Mouse (Mus musculus) left cerebral cortex, postnatal 10 days (tissue): ENCODE results near the gene Ddx50. TPM values are rescaled to one million over a fixed set of nuclear protein-coding genes. Genes with fewer than 3 reads are reported as not detected.

Experiments
- DNase-seq, 2 experiments: peaks; one replicate each; pipeline ENCODE4 v3.0.0; 2021 to 2022; ENCODE audit warnings: low spot score in 2 of 2, mixed read lengths in 1 of 2; ENCODE audit errors: extremely low spot score in 1 of 2
- intact Hi-C: fragments of 180-260 bp; cut with DNase I; formaldehyde crosslinking; loops from one replicate; pipeline ENCODE4 v1.15.1; 2025
- total RNA-seq, 2 experiments: library from RNA; stranded (reverse); gene quantifications; 2 replicates each; pipeline ENCODE4 v1.2.3; 2021

Gene Ddx50
- 10 to 100 TPM; 85.1 to 92.5 TPM for total RNA-seq

DNA sequence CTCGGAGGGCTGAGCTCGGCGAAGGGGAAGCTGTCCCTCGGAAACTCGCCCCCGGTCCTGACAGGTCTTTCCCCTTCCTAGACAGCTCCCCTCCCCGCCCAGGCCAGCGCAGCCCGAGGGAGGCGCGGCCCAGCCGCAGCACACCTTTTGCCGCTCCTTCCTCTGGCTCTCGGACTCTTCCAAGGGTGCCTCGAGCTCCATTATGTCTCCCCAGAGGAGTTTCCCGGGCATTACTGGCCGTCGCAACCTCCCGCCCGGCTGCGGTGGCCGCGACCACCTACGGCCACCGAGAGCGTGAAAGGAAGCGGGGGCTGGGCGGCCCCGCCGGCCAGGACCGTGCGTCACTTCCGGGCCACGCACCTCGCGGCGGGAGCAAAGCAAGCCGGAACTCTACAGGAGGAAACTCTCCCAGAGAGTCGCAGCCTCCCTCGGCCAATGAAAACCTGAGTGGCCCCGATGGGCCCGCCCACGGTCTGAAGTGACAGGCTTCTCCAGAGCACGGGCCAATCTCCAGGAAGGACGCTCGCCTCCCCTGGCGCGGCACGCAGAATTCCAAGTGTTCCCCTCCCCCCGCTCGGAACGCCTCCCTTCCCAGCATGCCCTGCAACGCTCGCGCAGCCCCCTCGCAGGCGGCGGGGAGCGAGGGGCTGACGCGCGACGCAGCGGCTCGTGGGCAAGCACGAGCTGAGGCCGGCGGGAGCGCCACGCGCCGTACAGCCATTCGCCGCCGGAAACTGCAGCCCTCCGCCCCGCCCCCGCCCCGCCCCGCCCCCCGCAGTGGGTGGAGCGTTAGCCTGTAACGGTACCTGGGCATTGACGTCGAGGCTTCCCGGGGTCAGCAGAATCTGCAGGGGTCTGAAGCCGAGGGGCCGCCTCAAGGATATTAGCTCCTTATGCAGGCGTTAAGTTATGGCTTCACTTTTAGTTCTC, at the start of gene Ddx50:
TSS of gene Ddx50 (minus strand) at position 338 of the 930 bp plus-strand sequence.
- DNase-seq = peak; percentile 100
- intact Hi-C loops = loop anchor here (5.0 kb wide), 1 partner anchor 71 kb away; no protein-coding TSS in a partner anchor

DNA sequence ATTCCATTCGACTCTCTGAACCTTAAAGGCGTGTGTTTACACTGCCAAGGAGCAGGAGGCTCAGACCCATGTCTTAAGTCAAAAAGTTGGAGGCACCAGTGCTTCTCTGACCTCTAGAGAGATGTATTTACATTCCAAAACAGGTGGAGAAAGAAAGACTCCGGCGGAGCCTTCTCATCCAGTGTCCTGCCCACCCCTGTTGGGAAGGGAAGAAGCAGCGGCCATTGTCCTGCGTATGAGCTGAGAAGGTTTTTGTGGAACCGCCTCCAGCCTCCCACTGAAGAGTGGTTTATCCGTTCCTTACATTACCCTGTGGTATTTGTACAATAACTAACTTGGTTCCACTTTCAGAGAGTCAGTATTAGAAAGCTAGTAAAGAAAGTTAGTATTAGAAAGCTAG, 41.8 kb upstream of the Ddx50 start:
- DNase-seq = no peak
- intact Hi-C loops = no loop called here

DNA sequence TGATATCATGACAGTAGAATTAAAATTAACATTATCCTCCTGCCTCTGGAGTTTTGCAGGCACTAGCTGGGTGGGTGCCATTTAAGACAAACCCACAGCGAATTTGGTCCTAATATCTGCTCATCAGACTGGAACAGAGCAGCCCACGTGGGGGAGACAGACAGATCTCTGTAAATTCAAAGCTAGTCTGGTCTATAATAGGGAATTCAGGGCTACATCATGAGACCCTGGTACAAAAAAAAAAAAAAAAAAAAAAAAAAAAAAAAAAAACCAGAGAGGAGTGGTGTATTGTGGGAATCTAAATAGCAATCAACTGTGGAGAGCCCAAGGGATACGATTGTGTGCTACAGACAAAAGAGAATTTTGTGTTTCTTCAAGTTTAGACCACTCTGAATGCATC, 41.2 kb upstream of the Ddx50 start:
- DNase-seq = no peak
- intact Hi-C loops = no loop called here

DNA sequence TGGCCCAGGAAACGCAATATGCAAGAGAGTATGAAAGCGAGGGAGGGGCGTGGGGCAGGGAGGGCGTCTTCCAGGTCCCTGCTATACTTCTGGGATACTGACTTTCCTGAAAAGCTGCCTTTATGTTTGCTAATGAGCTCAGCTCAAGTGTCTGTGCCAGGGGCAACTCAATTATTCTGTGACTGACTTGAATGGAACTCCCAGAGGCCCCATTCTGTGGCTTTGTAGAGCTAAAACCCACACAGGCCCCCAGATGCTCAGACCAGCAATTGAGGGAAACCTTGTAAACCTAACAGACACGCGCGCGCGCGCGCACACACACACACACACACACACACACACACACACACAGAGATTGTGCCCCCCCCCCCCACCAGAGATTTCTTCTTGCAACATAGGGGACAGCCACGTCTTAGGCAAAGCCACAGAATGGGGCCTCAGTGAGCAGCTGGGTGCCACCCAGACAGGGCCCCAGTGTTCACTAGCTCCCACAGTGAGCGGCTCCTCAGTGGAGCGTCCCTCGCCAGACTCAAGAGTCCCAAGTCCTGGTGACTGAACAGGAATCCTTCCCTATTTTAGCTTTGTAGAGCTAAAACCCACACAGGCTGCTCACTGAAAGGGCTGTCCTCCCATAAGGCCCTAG, 36.1 kb upstream of the Ddx50 start:
- intact Hi-C loops = no loop called here
- DNase-seq = peak; percentile 6 to 39

DNA sequence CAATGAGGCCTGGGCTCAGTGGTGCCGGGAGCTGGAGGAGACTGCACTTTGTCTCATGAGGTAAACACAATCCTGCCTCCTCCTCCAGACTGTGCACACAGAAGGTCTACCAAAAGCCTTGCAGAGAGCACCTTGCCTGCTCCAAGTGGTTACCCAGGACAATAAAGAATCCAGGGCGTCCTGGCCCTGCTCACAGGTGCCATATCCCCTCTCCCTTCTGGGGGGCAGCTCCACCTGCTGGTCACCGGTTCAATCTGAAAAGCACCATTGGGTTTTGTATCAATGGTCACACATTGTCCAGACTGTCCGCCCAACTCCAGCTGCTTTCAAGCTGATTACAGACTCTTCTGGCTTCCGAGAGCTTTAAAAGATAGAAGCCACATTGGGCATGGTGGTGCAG, 32.0 kb upstream of the Ddx50 start:
- intact Hi-C loops = no loop called here

DNA sequence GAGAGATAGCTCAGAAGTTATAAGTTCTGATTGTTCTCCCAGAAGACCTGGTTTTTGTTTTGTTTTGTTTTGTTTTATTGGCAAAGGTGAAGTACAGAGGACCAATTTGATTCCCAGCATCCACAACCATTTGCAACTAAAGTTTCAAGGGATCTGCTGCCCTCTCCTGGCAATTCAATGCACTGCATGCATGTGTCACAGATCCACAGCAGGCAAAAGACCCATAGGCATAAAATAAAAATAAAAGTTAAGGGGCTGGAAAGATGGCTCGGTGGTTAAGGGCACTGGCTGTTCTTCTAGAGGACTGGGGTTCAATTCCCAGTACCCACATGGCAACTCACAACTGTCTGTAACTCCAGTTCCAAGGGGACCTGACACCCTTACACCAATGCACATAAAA, 28.8 kb upstream of the Ddx50 start:
- intact Hi-C loops = no loop called here
- no peak for DNase-seq

More for the DNA sequence above, 32.0 kb upstream of the Ddx50 start:
- no peak for DNase-seq

DNA sequence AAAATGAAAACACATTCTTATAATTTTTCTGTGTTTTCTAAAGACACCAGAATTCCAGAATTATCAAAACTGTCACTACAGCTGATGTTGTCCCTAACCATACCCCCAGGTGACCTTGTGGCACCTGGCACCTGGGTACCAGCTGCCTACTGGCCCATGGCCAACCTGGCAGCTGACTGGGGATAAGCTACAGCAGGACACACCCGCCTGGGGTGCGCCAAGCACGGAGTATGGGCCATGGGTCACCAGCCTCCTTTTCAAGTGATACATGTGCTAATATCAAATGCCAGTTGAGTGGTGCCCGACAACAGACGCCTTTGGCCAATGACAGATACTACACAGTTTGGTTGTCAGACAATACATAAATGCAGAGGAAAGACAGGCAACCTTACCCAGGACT, 26.3 kb upstream of the Ddx50 start:
- intact Hi-C loops = no loop called here

DNA sequence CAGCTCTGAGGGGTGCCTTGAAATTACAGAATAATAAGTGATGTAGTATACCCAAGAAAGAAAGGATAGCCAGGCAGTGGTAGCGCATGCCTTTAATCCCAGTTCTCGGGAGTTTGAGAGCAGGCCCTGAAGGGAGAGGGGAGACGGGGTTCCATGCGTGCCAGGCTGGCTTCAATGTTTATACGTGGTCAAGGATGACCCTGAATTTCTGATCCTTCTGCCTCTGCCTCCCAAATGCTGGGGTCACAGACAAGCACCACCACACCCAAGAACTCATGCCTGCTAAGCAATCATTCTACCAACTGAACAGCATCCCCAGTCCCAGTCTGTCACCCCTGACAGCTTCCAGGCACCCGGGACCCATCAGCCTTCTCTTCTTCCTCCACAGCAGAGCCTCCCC, 25.2 kb upstream of the Ddx50 start:
- DNase-seq = no peak
- intact Hi-C loops = no loop called here

More for the DNA sequence above, 26.3 kb upstream of the Ddx50 start:
- DNase-seq = no peak

DNA sequence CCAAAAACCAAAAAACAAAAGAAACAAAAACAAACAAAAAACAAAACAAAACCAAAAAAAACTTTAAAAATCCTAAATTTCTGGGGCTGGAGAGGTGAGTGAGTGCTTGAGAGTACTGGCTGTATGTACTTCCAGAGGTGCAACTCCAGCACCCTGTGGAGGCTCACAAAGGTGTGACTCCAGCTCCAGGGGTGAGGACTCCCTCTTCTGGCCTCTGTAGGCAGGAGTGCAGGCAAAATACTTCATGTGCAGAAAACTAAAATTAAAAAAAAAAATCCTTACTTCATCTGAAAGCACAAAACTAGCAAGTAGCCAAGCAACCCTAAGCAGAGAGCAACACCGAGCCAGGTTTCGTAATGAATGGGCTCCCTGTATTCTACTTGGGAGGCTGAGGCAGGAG, 21.3 kb upstream of the Ddx50 start:
- no peak for DNase-seq
- intact Hi-C loops = no loop called here

DNA sequence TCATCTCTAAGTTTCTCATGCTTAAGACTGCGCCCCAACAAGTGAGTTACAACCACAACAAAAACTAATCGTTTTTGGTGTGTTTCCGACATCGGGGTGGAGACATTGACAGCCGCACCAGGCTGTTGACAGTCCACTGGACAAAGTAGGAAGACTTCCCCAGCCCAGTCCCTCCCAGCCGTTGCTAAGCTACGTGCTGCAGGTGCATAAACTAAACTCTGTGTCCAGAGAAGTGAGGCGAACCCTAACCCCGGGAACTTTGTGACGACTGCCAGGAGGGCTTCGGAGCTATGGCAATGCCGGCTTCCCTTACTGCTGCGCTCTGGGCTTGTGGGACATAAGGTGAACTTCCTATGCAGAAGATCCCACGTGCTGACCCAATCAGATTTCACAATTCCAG, 18.2 kb upstream of the Ddx50 start:
- intact Hi-C loops = no loop called here
- DNase-seq = no peak

DNA sequence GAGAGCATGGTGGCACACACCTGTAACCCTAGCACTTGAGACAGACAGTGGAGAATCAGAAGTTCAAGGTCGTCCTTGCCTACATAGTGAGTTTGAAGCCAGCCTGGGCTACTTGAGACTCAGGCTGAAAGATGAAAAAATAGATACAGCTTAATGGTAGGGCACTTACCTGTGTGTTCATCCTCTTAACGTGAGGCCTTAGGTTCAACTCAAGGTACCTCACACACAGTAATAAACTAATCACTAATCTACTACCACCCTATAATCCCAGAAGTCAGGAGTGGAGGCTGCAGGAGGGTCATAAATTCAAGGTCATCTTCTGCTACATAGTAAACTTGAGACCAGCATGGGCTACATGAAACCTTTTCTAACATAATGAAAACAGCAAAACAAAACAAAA, 17.4 kb upstream of the Ddx50 start:
- intact Hi-C loops = no loop called here

DNA sequence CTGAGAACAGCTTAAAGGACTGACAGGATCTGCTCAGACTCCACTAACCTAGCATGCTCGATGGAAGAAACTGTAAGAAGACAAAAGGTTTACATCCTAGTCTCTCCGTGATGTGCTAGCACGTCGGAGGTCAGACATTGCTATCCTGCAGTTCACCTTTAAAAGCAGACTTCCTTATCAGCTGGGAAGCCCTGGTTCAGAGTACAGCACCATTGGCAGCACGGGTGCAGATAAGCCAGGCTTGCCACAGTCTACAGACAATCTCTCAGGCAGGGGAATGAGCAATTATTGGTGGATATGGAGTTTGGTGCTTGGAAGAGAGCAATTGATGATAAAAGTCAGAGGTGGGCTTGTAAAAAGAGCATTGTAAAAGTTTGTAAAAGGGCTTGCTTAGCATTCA, 17.0 kb upstream of the Ddx50 start:
- DNase-seq = no peak
- intact Hi-C loops = no loop called here

More for the DNA sequence above, 17.4 kb upstream of the Ddx50 start:
- DNase-seq = no peak

DNA sequence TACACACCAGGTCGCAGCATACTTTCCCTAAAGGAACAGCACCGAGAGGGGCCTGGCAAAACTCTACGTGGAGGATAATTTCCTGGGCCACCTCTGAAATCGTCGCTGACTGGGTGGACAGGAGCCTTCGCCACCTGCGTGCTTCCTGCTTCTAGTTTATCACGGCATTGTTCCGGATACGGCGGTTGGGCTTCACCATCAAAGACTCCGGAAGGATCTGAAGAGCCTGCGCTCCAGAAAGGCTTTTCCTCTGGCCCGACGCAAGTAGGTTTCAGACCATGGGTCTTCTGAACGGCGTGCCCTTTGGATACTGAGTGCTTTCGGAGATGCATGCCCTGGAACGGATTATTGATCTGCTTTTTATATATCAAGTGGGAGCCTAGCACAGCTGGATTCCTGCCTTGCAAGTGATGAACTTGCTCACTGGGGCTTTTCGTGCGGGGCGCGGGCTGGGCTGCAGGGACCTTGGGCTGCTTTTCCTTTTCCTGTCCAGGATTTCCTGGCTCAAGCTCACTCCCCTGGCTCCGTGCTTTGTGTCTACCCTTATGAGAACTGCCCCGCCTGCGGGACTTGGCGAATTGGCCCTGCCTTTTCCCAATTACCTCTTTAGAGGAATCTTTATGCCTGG, 14.1 kb upstream of the Ddx50 start:
- peak in 1 of 2 experiments; percentile 74 for DNase-seq

DNA sequence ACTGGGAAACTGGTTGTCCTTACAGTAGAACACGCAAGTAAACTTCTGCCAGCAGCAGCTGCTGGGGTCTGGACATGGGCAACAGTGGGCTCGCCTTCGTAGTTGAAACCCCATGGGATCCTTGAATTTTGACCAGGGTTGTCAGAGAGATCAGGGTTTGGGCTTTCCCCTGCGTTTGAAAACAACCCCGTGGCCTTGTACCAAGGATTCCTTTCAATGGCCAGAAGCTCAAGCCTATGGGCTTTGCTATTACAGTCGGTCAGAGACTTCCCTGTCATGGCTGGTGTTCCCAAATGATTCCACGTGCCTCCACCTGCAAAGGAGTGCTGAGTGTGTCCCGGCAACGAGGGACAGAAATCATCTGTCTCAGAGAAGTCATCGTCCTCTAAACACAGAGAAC, 13.2 kb upstream of the Ddx50 start:
- intact Hi-C loops = no loop called here
- peak in 1 of 2 experiments; percentile 15 for DNase-seq

More for the DNA sequence above, 14.1 kb upstream of the Ddx50 start:
- intact Hi-C loops = no loop called here

DNA sequence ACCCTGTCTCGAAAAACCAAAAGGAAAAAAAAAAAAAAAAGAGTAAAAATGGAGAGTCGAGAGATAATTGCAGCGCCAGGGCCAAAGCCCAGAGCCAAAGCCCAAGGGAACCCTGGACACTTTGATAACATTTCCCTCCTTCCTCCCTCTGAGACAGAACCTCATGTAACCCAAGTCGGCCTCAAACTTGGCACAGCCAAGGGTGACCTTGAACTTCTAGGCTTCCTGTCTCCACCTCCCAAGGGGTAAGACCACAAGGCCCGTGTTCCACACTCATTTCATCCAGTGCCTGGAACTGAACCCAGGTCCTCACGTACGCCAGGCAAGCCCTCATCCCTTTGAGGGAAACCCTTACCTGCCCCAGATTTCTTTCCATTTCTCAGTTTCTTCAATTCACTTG, 5.7 kb upstream of the Ddx50 start:
- intact Hi-C loops = no loop called here
- no peak for DNase-seq

DNA sequence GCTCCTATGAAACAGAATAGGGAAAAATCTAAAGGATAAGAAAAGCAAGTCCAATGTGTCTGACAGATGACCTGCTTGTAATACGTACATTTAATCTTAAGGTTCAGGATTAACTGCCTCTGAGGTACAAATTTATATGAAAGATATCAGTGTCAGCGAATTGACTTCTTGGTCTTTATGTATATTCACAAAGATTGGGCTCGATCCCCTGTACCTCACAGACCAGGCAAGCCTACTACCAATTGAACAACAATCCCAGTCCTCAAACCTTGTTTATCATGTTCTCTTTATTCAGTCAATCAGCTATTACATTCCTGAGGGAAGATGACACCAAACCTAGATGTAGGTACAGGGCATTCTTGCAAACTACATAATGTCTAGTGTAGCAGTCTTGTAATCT, 943 bp upstream of the Ddx50 start:
- no peak for DNase-seq
- intact Hi-C loops = loop anchor here (5.0 kb wide), 1 partner anchor 70 kb away; no protein-coding TSS in a partner anchor

DNA sequence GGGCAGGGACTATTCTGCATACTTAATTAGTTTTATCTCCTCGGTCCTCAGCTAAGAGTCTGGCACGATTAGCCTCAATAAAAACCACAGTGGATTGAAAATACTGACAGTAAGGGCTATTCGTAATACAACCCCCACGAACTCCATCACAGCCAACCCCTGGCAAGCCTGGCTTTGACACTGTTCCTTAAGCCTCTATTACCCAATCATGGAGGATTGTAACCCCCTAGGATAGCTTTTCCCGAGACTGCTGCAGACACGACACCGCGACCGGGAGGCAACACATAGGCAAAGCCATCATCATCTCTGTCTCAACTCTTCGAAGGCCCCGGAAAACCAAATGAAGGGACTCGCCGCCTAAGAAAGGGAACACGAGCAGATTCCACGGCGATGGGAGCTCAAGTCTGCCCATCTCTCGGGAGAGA, 648 bp downstream of the Ddx50 start:
- intact Hi-C loops = loop anchor here (5.0 kb wide), 1 partner anchor 72 kb away; no protein-coding TSS in a partner anchor
- no peak for DNase-seq

DNA sequence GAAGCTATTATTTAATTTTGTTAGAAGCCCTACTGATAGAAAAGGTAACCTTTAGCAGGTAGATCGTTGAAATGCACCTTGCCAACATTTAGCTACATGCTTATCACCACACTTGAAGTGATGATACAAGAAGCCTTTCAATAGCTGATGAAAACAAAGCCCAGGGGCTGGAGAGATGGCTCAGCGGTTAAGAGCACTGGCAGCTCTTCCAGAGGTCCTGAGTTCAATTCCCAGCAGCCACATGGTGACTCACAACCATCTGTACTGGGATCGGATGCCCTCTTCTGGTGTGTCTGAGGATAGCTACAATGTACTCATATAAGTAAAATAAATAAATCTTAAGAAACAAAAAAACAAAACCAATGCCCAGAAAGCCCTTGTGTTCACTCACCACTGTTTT, 46.9 kb downstream of the Ddx50 start:
- intact Hi-C loops = no loop called here
- no peak for DNase-seq

DNA sequence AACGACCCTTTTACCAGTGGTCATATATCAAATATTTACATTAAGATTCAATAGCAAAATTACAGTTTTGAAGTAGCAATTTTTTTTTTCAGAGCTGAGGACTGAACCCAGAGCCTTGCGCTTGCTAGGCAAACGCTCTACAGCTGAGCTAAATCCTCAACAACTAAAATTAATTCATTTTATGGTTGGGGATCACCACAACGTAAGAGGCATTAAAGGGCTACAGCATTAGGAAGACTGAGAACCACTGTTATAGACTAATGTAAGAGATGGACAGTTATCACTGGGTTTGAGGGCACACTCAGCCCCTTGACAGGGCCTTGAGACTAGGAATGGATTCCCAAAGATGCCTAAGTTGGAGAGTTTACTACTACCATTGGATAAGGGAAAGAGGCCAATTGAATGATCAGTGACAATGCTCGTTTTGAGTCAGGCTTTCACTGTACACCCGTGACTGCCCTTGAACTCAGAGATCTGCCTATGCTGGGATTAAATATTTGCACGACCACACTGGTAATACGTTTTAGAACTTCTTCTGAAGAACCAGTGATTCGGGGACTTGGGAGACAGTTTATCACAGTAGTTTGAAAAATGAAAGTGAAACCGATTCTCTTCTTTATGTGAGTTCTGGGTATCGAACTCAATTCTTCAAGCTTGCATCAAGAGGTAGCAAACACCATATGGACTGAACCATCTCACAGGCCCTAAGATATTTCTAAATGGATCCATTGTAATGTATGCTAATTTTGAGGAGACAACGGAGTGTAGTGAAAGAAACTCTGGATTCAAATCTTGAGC, 47.6 kb downstream of the Ddx50 start:
- intact Hi-C loops = no loop called here
- no peak for DNase-seq
